Mouse (Mus musculus) ovary, postnatal 10 days (tissue): ENCODE results near the gene Ssr1.

Experiments used
- DNase-seq: peaks from one replicate; pipeline ENCODE4 v3.0.0; 2022; ENCODE audit warnings: low spot score

The Ssr1 gene

DNA sequence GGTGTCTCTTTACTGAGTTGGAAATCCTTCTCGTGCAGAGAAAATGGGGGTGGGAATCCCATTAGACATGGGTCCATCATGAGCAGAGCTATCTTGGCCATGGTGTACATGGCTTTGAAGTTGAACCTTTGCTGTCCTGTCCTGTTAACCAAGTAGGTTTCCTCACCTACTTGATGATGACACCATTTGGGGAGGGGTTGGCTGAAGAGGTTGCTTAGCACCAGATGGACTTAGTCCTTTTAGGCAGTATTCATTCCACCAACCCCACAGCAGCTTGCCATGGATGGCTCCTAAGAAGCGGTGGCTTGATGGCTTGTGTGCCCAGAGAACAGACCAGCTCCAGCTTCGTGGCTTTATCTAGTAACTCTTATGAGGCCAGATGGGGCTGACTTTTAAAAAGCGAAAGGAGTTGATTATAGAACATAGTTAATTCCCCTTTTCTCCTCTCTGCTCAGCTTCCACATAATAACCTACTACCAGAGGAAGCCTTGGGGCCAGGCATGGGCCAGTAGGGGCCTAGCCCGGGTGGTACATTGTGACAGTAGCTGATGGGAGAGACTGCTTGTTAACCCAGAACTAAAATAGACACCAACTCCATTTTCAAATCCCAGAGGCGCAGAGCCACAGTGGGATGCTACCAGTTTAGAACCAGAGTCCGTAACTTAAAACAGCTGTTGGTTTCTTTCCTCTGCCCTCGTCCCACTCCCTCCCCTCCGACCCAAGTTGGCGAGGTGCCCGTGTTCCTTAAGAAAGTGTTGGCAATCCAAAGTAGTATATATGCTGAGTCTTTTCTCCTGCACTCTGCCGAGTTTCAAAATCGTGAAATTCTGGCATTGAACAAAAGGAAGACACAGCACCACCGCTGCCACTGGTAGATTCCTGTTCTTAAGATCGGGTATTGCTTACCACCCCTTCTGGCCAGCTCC, 75.4 kb downstream of the Ssr1 start:
- no peak for DNase-seq
